Mouse (Mus musculus) gastrocnemius, adult 18-20 months (tissue): Measurements from ENCODE around the gene Dnpep. TPM values are rescaled to one million over a fixed set of nuclear protein-coding genes. Genes with fewer than 3 reads are reported as not detected.

ENCODE experiments used
- DNase-seq: peaks from one replicate; pipeline ENCODE4 v3.0.0; 2021; ENCODE audit warnings: low spot score
- total RNA-seq, 2 experiments: library from RNA; stranded (reverse); gene quantifications; 2 replicates each; pipeline ENCODE4 v1.2.3; 2021

The Dnpep gene
- total RNA-seq, 2 experiments from 2014 or later, result 42.4 to 47.6 TPM

- no peak for DNase-seq
These were observed 40.3 kb downstream of the Dnpep start for GRCm38 (mm10) chr1:75277195-75278188.

GRCm38 (mm10) chr1:75264091-75264880 is 53.5 kb downstream of the Dnpep start, which contains the start of gene Ptprn:
Ptprn (minus strand) TSS chr1:75264502.
- no peak for DNase-seq

- peak; percentile 51 for DNase-seq
These were observed 54.5 kb downstream of the Dnpep start for GRCm38 (mm10) chr1:75262969-75263951.

- no peak for DNase-seq
These were observed 56.5 kb downstream of the Dnpep start for GRCm38 (mm10) chr1:75261278-75261677.

Other genes with a start within 250 kb of the Dnpep start
- 1 to 10 TPM; 4.9 to 5.3 TPM for gene Nhej1, start 192.8 kb downstream of the Dnpep start, total RNA-seq
- under 1 TPM; 0.14 TPM for gene Slc23a3, start 184.1 kb downstream of the Dnpep start, total RNA-seq
- 10 to 100 TPM; 15.7 to 16.4 TPM for gene Cnppd1, start 175.3 kb downstream of the Dnpep start, total RNA-seq
- gene Retreg2, start 175.2 kb downstream of the Dnpep start, total RNA-seq, result 10 to 100 TPM in 1 of 2 experiments, 1 to 10 TPM in 1; 8.8 to 10.0 TPM
- 10 to 100 TPM; 13.7 to 16.2 TPM for gene Zfand2b, start 149.3 kb downstream of the Dnpep start, total RNA-seq
- 10 to 100 TPM; 15.4 to 17.6 TPM for gene Abcb6, start 137.6 kb downstream of the Dnpep start, total RNA-seq
- gene Ankzf1, start 125.8 kb downstream of the Dnpep start, total RNA-seq, result 1 to 10 TPM; 3.6 to 3.7 TPM
- 100 to 1,000 TPM in 1 of 2 experiments, 10 to 100 TPM in 1; 90.4 to 115 TPM for gene Atg9a, start 125.8 kb downstream of the Dnpep start, total RNA-seq
- 1 to 10 TPM in 1 of 2 experiments, under 1 TPM in 1; 0.88 to 1.5 TPM for gene Glb1l, start 107.2 kb downstream of the Dnpep start, total RNA-seq
- gene Stk16, start 107.2 kb downstream of the Dnpep start, total RNA-seq, result 10 to 100 TPM; 18.7 to 23.3 TPM
- 1,000 to 10,000 TPM; 1,120 to 1,226 TPM for gene Tuba4a, start 98.1 kb downstream of the Dnpep start, total RNA-seq
- gene A630095N17Rik, start 85.9 kb downstream of the Dnpep start, total RNA-seq, result not detected
- 10 to 100 TPM; 74.2 to 86.4 TPM for gene Dnajb2, start 81.6 kb downstream of the Dnpep start, total RNA-seq
- gene Ptprn, start 53.5 kb downstream of the Dnpep start, total RNA-seq, result not detected
- gene Resp18, start 39.6 kb downstream of the Dnpep start, total RNA-seq, result not detected
- 1,000 to 10,000 TPM; 2,427 to 2,600 TPM for gene Des, start 42.3 kb upstream of the Dnpep start, total RNA-seq
- 100 to 1,000 TPM; 255 to 257 TPM for gene Speg, start 57.3 kb upstream of the Dnpep start, total RNA-seq
- gene Gmppa, start 117.9 kb upstream of the Dnpep start, total RNA-seq, result 10 to 100 TPM; 37.3 to 44.6 TPM
- gene Asic4, start 132.4 kb upstream of the Dnpep start, total RNA-seq, result not detected
- gene Chpf, start 161.3 kb upstream of the Dnpep start, total RNA-seq, result 1 to 10 TPM; 3.7 to 4.4 TPM
- under 1 TPM in 1 of 2 experiments, not detected in 1; 0.36 TPM for gene Tmem198, start 161.5 kb upstream of the Dnpep start, total RNA-seq
- gene Obsl1, start 188.5 kb upstream of the Dnpep start, total RNA-seq, result 10 to 100 TPM; 25.0 to 30.0 TPM
- gene Inha, start 189.1 kb upstream of the Dnpep start, total RNA-seq, result 1 to 10 TPM; 1.1 to 1.7 TPM
- gene Stk11ip, start 203.5 kb upstream of the Dnpep start, total RNA-seq, result 1 to 10 TPM; 7.1 to 7.9 TPM
- 1 to 10 TPM; 6.0 to 9.2 TPM for gene Slc4a3, start 228.3 kb upstream of the Dnpep start, total RNA-seq